Mouse (Mus musculus) cerebellum, adult 11-12 months (tissue): ENCODE measurements around the gene Kdelr3.
A peak's percentile ranks its signal among the peaks of the same experiment; 100 is the strongest.

Source experiments
- DNase-seq: peaks from one replicate; pipeline ENCODE4 v3.0.0; 2022

Gene Kdelr3

DNA sequence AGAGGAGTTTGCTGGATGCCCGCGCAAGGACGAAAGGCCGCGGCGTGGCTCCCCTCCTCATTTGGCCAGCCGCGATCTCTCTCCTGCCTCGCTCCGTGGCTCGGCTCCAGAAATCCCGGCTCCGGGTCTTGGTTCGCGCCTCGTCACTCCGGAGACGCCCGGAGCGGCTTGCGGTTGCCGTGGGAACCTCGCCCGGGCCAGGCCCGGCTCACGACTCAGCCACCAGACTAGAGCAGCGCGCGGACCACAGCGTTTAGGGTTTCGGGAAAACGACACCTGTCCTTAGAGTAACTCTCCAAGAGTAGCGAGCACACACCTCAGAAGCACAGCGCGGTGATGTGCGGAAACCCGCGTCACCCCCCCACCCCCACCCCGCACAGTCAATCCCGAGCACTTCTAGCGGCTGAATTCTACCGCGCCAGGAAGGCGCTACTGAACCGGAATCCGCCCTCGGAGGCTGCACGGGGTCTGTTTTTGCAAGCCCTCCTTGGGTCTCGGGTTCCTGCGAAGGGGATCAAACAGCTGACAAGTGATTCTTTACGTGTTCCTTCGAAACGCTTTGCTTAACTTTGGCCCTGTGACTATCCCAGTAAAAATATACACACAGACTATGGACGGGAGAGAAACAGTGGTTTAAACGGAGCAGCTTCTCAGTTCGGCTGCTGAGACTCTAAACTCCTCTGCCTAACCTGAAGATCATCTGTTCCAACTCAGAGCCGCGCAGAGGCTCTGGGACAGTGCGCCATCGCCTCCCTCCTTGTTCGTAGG is 4.5 kb upstream of the Kdelr3 start:
- DNase-seq: peak; percentile 61

- no peak for DNase-seq
Observed at GRCm38 (mm10) chr15:79513940-79514339, 2.3 kb upstream of the Kdelr3 start.

DNA sequence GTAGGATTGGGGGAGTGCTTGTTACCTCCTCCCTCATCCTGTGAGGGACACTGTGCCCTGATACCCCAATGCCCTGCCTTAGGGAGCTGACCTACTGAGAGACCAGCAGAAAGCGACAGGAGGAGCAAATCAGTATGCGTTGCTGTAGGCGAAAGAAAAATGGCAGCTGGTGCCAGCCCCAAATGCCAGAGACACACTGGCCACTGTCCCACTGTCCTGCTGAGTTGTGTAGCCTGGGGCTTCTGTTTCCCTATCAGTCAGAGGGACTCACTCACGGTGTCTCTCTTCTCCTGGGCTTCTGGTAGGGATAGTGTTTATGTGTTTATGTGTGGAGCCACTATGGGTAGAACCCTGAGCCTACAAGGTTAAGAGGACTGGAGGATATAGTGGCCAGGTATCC is 1.5 kb downstream of the Kdelr3 start:
- no peak for DNase-seq

DNA sequence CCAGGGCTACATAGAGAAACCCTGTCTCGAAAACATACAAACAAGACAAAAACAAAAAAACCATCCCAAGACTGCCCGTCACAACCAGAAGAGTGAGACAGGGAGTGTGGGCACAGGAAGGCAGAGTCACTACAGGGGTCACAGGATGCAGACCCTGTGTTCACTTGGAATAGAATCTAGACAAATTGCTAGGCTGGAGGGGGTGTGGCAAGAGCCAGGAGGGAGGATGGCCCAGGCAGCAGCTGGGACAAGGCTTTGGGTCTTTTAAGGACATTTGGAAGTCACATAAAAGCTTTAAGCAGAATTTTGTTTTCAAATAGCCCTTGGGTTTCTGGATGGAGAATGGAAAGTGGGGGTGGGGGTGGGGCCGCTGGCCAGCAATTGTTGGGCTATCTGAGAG is 2.4 kb downstream of the Kdelr3 start:
- DNase-seq: no peak

- DNase-seq: no peak
Observed at GRCm38 (mm10) chr15:79519400-79520220, 3.4 kb downstream of the Kdelr3 start.

DNA sequence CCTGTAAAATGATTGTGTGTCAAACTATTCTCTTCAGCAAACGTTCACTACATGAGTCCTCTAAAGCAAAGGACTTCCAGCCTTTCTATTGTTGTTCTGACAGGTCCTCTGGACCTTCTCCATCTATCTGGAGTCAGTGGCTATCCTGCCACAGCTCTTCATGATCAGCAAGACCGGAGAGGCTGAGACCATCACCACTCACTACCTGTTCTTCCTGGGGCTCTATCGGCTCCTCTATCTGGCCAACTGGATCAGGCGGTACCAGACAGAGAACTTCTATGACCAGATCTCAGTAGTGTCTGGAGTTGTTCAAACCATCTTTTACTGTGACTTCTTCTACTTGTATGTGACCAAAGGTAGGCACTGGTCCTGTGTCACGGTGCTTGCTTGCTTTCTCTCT is 9.4 kb downstream of the Kdelr3 start:
- no peak for DNase-seq

DNA sequence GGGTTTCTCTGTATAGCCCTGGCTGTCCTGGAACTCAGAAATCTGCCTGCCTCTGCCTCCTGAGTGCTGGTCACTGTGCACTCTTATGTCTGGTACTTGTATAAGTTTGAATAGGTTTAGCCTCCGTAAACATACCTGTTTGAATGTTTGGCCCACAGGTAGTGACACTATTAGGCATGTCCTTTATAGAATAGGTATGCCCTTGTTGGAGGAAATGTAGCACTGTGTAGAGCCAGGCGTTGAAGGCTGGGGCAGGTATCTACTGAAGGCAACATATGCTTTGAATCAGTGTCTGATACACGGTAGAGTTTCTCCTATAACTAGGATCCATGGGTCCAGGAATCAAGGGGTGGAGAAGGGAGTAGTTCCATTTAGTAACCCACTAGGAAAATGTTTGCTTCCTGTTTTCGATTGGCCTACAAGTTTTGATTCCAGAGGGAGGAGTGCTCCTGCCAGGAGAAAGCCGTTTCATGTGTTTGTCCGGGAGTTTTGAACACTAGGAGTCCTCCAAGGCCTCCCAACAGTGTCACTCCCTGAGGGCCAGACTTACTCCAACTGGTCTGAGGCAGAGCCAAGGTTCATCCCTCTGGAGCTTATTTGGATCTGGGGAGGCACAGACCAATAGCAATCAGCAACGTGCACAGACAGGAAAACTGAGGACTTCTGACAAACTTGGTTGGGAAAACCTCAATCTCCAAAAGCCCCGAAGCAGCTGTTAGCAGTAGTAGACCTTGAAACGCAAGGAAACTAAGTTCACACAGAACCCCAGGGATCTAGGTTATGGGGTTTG is 10.0 kb downstream of the Kdelr3 start:
- DNase-seq: no peak

- peak; percentile 73 for DNase-seq
Observed at GRCm38 (mm10) chr15:79527192-79527591, 11.0 kb downstream of the Kdelr3 start.

DNA sequence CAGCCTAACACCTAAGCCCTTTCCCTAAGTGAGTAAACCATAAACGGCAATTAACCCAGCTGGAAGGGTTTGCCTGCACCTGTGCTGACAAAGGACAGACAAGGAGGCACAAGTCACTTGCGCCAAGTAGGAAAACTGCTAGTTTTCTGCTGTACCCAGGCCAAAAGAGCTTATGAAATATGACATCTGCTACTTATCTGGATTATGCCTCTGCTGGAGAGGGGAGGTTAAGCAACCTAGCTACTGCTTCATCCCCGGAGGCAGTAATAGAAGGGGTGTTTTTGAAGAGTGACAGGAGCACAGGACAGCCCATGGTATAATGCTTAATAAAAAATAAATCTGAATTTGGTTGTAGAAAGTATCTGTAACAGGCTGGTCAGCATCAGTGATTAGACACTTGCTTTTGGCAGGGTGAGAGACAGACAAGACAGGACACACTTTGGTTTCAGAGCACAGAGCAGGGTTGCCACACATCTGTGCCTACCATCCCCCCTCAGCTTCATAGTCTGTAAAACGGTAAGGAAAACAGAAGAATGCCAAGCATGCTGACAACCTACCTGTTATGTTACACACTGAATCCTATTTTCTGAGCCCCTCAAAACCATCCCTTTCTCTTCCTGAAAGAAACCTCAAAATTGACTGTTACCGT is 11.9 kb downstream of the Kdelr3 start:
- no peak for DNase-seq

DNA sequence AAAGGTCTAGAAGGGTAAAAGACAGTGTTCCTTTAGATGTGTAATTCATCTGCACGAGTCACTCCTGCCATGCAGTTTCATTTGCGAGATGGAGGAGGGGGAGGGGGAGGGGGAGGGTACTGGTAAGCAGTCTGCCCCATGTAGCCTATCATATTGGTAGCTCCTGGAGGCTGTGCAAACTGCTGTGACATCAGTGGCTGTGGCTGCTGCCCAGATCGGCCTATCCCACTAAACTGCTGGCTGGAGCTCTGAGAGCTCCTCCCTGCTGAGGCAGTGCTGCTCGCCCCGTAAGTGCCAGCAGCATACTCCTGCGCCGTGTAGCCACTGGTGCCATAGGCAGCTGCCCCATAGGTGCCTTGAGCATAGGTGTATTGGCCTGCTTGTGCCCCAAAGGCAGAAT is 13.7 kb downstream of the Kdelr3 start:
- DNase-seq: no peak

- DNase-seq: no peak
Observed at GRCm38 (mm10) chr15:79533796-79534195, 17.6 kb downstream of the Kdelr3 start.

GRCm38 (mm10) chr15:79543968-79544367 is 27.8 kb downstream of the Kdelr3 start:
- DNase-seq: no peak

GRCm38 (mm10) chr15:79545496-79545895 is 29.3 kb downstream of the Kdelr3 start:
- no peak for DNase-seq

DNA sequence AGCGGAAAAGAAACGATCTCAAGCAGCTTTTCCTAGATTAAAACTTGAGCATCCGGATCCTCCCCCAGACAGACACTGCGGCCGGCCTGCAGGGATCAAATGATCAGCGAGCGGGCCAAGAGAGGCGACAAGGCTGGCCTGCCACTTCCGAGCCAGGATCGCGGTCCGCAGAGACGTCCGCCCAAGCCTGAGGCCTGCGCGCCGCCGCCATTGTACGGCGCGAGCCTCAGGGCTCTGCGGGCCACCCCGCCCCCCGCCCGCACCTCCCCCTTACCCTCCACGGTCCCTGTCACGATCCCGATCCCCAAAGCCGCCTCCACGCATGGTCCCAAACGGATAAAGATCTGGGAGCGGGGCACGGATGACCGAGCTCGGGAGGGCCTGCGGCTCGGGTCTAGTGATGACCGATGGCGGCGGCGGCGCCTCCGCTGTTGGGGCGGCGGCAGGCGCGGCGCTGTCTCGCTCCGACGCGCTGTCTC is 29.7 kb downstream of the Kdelr3 start:
- peak; percentile 68 for DNase-seq

GRCm38 (mm10) chr15:79546410-79547288 is 30.4 kb downstream of the Kdelr3 start, which contains the start of gene Ddx17:
Ddx17 (minus strand) TSS chr15:79546741.
- peak; percentile 96 for DNase-seq

GRCm38 (mm10) chr15:79547289-79547820 is 31.1 kb downstream of the Kdelr3 start:
- no peak for DNase-seq

DNA sequence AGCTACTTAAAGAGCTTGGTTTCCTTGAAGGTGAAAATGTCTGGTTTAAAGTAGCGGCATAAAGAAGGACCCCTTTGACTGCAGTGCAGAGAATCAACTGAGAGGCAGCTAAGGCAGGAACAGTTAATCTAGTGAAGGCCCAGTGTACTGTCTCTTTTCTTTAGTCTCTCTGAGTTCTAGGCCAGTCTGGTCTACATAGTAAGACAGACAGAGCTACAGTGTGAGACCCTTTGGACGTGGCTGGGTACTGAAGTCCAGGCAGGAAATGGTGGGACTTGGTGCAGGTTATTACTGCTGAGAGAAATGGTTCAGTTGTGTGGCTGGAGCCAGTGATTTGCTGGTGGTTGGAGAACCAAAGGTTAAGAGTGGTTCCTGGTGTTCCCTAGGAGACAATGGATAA is 32.0 kb downstream of the Kdelr3 start:
- no peak for DNase-seq

- no peak for DNase-seq
Observed at GRCm38 (mm10) chr15:79552566-79552965, 36.4 kb downstream of the Kdelr3 start.

GRCm38 (mm10) chr15:79559649-79560048 is 43.4 kb downstream of the Kdelr3 start:
- no peak for DNase-seq

DNA sequence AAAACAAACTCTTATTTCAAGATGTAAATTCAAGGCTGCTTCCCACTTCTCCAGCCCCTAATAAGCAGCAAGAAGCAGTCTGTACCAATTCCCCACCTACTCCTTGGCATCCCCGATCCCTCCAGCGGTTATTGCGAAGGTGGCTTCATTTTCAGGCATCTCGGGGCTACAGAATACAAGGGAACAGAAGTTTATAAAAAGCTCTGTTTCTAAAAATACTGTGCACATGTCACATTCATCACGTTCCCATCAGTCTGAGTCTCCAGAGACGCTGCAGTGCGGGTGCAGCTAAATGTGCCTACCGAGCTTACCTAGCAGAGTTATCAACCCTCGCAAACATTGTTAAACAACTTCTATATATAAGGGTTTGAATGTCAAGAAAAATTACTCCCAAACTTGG is 46.2 kb downstream of the Kdelr3 start:
- DNase-seq: no peak

DNA sequence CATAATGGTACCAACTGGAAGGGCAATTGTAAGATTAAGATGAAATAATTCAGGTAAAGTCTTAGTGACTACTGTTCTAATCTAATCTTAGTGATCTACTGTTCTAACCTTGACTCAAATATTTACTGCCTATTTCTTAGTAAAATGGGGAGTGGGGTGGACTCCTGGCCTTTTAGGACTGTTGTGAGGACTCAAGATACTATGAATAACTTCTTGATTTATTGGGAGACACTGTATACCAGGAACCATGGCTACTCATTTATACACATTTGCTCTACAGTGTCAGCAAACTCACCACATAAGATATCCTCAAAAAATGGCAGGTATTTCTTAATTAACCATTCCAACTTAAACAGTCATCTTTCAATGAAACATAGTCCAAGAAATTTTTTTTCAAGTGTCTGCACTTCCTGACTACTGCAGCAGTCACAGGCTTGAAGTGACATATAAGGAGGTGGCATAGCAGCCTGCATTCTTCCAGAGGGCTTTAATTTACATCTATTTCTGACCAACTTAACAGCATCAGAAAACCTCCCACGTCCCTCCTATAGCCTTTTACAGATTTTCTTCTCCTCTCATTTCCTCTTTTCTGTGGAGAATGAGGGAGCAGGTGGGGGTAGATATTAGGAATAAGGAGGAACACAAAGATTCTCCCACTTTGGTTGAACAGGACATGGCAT is 59.5 kb downstream of the Kdelr3 start:
- DNase-seq: no peak
